Mouse (Mus musculus) cerebellum, postnatal 10 days (tissue): Measurements from ENCODE around the gene Spata25.
"Not testable (repeated sequence)": the region's sequence is repeated elsewhere in the genome, so short reads cannot be mapped to it uniquely, and the experiment has no call there.

ENCODE experiments used
- DNase-seq, 2 experiments: peaks; one replicate each; pipeline ENCODE4 v3.0.0; 2021; ENCODE audit warnings: mixed read lengths in 2 of 2

Spata25 gene

DNA sequence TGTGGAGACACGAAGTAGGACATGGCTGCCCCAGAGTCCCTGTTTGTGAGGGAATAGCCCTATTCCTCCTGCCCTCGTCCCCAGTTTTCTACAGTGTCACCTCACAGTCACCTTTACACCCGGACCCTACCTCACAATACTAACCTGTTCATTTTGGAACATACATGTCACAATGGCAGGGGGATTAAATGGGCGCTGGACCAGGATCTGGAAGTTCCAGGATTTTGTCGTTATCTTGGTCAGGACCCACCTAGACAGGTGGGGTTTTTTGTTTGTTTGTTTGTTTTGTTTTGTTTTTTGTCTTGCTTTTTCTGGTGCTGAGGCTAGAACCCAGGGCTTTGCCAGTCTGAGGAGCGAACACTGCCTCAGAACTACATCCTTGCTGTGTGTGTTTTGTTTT lies at the start of gene Spata25:
Gene Spata25, minus strand, starts transcription at position 101 of the 400 bp plus-strand sequence.
- DNase-seq, result no peak

DNA sequence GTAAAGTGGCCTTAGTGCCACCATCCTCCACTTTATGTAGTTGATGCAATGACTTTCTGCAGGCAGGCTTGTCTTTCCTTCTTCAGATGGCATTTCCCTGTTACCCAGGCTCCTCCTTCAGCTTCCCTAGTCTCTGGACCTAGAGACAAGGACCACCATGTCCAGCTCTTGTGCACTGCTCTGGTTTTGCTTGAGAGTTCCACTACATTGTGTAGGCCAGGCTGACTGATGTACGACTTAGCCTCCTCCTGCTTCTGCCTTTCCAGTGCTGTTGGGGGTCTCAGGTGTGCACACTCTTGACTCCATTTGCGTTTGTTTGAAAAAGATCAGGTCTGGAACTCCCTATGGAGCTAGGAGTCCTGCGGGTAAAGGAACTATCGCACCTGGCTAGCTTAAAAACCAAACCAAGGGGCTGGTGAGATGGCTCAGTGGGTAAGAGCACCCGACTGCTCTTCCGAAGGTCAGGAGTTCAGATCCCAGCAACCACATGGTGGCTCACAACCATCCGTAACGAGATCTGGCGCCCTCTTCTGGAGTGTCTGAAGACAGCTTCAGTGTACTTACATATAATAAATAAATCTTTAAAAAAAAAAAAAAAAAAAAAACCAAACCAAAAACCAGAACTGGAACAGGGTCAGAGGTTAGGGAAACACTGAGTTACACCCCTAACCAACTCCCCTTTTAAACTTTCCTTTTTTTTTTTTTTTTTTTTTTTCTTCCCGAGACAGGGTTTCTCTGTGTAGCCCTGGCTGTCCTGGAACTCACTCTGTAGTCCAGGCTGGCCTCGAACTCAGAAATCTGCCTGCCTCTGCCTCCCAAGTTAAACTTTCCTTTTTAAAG lies 49.3 kb upstream of the Spata25 start:
- DNase-seq, result not testable (repeated sequence)

DNA sequence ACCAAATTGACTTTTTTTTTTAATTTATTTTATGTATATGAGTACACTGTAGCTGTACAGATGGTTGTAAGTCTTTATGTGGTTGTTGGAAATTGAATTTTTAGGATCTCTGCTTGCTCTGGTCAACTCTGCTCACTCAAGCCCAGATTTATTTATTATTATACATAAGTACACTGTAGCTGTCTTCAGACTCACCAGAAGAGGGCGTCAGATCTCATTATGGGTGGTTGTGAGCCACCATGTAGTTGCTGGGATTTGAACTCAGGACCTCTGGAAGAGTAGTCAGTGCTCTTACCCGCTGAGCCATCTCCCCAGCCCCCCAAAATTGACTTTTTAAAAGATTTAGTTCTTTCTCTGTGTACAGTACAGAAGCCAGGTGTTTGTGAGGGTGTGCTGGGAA lies 47.3 kb upstream of the Spata25 start:
- DNase-seq, result not testable (repeated sequence)

DNA sequence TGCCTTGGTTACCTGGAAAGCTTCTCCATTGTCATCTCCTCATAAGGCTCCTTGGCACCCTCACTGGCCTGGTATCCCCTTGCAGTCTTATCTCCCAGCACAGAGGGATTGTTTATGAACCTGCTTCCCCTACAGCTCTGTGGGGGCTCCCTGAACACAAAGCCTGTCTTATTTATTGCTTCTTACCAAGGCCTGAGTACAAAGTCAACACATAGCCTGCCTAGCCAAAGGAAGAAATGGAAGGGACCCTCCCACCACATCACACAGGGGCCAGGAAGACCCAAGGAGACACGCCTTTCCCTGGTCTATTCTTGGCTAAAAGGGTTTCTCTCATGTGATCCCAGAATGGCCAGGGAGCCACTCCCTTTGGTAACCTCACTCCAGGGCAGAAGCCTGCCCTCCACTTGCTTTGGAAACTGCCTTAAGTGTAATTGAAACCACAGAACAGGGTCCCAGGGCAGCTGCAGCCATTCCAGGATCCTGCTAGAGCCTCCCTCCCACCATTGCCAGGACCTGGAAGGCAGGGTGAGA lies 46.0 kb upstream of the Spata25 start:
- DNase-seq, result no peak

DNA sequence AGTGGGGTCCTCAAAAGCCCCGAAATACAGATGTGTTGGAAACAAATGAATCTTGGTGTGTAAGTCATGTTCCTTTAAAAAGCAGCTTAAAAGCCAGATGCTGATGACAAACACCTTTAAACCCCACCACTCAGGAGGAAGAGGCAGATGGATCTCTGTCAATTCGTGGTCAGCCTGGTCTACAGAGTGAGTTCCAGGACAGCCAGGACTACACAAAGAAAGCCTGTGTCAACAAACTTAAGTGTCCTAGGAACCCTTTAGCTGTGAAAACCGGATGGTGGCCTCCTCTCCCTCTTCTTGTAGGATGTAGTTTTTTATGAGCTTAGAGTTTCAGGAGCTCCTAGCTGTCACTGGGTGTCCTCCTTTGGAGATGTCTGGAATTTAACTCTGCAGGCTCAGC lies 45.3 kb upstream of the Spata25 start:
- DNase-seq, result no peak

DNA sequence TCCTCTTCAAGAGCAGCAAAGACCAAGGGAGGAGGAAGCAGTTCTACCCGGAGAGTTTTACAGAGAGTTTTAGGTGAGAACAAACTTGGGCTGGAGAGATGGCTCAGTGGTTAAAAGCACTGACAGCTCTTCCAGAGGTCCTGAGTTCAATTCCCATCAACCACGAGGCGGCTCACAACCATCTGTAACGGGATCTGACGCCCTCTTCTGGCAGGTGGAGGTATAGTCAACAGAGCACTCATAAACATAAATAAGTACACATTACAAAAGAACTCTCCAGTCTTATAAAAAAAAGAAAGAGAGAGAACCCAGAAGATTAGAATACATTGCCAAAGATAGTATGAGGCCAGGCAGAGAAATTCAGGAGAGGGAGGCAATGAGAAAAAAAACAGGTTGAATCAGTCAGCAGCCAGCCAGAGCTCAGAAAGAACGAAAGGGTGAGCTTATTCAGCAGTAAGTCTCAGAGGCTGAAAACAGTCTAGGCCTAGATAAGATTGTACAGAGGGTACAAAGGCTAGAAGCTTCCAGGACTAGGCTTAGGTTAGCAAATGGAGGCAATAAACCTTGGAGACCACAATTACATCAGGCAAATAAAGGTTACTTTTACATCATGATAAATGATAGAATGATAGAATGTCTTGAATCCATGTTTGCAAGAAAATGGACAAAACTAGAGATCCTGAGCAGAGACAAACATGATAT lies 43.4 kb upstream of the Spata25 start:
- DNase-seq, result no peak

DNA sequence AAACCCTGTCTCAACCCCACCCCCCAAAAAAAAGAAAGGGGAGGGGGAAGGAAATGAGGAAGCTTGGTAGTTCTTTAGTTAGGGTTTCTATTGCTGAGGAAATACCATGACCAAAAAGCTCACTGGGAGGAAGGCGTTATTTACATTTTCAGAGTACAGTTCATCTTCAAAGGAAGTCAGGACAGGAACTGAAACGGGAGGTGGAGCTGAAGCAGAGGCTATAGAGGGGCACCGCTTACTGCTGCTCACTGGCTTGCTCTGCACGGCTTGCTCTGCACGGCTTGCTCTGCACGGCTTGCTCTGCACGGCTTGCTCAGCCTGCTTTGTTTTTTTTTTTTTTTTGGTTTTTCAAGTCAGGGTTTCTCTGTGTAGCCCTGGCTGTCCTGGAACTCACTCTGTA lies 40.2 kb upstream of the Spata25 start:
- no peak for DNase-seq

DNA sequence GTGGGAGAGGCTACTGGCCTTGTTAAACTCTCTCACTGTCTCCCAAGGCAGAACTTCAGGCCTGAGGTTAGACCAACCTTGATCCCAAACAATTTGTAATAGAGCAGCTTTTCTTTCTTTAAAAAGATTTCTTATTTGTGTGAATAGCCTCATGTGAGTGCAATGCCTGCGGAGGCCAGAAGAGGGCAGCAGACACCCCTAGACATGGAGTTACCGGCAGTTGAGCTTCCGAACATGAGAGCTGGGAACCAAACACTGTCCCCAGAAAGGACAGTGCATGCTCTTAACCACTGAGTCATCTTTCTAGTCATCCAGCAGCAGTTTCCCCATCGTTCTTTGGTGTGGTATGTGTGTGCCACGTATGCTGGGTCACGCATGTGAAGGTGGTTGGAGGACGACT lies 39.2 kb upstream of the Spata25 start:
- no peak for DNase-seq

DNA sequence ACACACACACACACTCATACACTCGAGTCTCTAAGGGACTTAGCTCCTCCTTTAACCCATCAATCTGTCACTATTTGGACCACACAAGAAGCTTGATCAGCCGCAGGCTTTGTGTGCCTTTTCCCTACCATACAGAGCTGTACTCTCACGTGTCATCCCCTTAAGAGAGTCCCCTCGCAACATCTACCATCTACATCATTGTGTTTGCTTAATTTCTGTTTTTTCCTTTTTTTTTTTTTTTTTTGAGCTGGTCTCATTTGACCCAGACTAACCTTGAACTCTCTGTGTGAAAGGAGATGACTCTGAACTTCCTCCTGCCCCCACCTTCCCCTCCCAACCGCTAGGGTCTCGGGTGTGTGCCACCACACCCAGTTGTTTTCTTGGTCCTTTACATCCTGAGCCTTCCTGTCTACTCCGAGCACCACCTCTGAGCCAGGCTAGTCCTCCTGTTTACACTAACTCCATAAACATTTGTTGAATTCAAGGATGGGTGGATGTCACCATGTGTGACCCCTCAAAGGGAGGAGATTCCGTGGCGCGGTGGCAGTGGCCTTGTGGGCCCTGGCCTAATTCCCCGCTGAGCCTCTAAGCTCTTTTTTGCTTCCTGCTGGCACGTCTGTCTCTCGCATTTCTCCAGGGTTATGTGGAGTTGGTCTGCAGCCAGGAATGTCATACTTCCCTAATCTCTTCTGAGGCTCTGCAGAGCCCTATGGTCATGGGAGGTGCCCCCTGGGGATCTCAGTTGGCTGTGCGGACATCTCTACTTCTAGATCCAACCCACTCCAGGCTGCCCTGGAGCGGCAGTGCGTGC lies 38.6 kb upstream of the Spata25 start:
- no peak for DNase-seq

DNA sequence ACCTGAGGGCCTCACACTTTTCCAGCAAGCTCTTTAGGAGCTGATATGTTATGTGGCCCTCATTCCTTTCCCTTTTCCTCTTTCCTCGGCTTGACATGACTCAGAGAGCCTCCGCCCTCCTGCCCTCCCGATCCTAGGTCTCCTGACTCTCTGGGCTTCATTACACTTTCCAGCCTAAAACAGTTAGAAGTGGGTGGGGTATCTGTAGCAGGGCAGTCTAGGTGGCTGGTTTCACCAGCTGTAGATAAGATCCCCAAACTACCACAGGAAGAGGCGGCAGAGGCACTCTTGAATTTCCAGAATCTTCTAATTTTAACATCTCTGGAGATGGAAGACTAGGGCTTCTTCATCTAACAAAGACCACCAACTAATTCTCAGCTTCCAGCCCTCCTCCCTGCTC lies 36.3 kb upstream of the Spata25 start:
- no peak for DNase-seq

DNA sequence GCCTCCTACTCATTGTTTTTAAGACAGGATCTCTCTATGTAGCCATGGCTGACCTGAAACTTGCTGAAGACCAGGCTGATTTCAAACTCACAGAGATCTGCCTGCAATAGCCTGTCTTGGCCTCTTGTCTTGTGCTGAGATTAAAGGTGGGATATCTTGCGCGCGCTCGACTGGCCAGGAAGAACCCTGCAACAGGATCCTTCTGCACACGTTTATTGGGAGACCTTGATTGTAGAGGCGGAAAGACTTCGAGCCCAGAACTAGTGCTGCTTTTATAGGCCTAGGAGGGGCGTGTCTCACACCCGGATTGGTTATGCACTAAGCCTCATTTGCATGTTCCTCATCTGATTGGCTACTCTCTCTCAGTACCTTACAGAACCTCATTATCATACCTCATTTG lies 35.1 kb upstream of the Spata25 start:
- not testable (repeated sequence) for DNase-seq

DNA sequence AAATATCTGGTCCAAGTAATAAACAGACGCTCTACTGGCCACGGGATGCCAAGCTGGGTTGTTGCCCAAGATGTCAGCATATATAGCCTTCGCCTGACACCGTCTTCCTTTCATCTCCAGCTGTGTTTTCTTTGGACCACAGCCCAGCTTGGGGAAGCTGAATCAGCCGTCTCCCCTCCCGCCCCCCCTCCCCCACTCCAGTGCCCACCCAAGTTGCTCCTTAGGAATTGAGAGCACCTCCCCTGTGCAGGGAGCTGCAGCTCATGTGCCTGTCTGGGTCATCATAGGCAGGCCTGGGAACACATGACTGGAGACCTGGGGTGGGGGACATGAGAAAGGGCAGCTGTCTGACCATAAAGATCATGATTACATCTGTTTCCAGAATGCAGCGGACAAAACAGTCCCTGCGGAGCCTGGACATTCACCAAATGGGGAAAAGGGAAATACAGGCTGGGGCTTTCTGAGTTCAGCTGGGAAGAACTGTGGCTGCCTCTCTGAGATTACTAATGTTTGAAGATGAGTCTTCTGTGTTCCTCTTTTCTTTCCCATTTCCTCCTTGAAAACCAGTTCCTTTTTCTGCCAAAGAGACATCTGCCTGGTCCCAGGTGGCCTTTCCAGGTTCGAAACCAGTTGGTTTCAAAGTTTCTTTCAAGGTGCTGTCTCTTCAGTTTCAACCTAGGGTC lies 34.0 kb upstream of the Spata25 start:
- DNase-seq, result peak; percentile 79 to 87

DNA sequence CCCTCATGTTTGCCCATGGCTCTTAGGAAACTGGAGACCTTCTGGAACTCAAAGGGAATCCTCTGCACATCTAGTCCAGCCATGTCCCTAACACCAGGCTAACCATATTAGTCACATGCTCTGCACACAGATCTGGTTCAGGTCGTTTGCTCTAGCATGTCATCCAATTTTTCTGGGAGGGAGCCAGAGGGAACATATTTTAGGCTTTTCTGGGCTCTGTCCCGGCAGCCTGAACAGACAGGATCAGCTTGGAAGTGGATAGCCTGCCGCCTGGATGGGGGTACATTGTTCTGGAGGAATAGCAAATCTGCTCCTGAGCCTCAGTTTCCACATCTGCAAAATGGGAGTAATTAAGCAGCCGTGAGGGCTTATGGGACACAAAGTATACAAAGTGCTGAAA lies 32.8 kb upstream of the Spata25 start:
- DNase-seq, result no peak

DNA sequence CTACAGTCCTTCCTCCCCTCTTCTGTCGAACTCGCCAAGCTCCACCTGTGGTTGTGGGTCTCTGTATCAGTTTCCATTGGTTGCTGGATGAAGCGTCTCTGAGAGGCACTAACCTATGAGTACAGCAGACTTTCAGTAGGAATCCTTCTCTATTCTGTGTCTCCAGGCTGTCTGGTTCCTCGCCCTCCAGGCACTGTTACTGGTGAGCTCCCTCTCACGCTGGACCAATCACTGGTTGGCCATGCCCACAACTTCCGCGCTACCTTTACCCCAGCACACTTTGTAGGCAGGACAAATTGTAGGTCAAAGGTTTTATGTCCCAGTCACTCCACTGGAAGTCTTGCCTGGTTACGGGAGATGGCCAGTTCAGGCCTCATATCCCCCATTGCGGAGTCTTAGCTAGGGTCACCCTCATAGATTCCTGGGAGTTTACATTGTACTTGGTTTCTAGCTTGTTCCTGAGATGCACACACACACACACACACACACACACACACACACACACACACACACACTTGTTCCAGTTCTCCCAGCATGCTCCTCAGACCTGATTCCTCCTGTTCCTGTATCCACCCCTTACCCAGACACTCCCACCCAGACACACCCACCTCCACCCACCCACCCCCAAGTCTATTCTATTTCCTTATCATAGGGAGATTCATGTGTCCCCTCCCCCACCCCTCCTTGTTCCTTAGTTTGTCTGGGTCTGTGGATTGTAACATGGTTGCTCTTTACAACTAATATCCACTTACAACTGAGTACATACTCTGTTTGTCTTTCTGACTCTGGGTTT lies 31.5 kb upstream of the Spata25 start:
- DNase-seq, result no peak

DNA sequence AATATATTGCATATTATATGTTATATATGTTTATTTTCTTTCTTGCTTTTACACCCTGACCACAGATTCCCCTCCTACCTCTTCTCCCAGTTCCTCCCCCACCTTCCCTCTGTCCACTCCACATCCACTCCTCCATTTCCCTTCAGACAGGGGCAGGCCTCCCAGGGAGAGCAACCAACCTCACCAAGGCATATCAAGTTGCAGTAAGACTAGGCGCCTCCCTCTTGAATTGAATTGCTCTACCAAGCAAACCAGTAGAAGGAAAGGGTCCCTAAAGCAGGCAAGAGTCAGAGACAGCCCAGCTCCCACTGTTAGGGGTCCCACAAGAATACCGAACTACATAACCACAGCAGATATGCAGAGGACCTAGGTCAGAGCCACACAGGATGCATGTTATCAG lies 30.8 kb upstream of the Spata25 start:
- no peak for DNase-seq

DNA sequence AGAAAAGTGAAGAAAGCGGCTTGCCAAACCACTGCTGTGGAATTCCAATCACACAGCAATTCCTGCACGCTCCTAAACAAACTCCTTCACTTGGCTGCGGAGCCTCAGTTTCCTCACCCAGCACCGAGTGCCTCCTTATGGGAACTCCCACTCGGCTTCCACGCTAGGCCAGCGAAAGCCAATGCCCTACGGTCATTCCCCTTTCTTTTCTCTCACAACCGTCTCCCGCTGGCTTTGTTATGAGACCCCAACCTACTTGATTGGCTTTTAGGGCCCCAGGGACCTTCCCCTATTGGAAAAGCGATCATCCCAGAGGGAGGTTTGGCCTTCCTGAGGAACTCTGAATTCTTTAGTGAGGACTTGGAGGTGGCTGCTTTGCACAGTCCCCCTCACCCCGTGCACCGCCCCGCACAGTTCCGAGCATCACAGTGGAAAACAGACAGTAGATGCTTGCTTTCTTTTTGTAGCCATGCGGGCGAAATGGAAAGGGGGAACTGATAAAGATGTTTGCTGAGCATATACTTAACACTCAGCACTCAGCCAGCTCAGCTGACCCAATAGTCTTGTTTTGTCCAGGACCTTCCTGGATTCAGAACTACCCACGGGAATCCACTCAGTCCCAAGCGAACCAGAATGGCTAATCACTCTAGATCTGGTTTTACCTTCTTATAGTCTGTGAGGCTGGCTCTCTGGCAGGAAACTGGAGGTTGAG lies 29.7 kb upstream of the Spata25 start:
- no peak for DNase-seq

DNA sequence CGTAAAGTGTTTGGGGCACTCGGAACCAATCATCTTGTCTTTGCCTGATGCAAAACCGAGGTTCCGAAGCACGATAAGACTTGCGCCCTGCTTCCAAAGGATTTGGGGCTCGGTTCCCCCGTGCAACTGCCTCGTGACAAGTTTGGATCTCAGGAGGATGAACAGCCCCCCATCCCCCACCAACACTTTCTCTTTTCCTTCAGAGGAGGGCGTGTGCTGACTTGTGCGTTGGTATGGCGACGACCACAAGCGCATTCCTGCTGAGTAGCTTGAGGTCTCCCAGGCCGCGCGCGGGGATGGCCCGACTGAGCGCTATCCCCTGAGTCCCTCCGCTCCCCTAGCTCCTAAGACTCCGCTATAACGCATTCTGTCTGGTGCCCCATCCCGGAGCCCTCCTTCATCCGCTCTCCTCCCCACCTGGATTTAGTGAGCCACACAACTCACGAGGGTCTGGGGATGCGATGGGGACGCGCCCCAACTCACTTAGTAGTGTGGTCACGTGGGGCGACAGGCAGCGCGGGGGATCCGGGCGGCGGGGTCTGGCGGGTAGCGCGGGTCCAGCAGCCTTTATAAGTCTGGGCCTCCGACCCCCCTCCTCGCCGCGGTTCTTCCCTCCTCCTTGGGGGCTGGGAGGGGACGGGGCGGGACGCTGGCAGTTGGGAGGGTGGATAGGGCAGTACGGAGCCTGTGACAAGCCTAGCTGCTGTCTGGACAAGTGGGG lies 28.9 kb upstream of the Spata25 start, which contains the start of gene Pltp:
Gene Pltp, minus strand, starts transcription at position 611 of the 721 bp plus-strand sequence.
- peak; percentile 61 for DNase-seq

DNA sequence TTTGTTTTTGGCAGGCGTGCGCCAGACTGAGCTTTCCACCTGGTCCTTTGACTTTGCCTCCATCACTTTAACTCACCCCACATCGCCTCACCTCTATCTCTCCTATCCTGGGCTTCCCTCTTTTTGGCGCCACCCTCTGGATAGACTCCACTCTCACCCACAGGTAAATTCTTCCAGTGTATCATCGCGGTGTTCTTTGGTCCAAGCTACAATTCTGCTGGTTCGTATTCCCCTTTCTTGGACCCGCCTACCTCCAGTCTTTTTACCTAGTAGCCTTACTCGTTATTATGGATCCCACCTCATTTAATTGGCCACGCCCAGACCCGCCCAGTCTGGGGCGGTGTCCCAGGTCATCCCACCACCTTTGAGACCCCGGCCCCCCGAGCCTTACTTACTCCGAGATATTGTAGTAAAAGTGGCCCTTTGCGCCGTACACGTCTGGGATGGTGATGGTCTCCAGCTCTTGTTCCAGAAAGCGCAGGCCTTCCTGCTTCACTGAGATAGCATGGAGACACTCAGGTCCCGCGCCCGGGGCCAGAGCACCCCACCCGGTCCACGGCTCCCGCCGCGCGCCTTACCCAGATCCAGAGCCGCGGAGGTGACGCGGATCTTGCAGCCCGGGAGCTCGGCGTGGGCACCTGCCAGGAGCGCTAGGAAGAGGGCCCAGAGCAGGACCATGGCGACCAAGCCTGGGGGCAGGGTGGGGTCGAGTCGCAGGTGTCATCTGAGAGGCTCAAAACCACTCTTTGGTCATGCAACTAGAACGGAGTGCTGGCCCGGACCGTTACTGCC lies 28.2 kb upstream of the Spata25 start:
- peak; percentile 44 to 45 for DNase-seq

DNA sequence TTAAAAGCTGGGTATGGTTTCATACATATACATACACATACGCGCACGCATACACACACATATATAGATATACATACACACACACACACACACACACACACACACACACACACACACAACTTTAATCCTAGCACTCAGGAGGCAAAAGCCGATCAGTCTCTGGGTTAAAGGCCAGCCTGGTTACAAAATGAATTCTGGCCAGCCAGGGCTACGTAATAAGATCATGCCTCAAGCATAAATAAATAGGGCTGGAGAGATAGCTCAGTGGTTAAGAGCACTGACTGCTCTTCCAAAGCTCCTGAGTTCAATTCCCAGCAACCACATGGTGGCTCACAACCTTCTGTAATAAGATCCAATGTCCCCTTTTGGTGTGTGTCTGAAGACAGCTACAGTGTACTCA lies 27.2 kb upstream of the Spata25 start:
- DNase-seq, result not testable (repeated sequence)
